Mouse (Mus musculus) frontal cortex, postnatal 14 days (tissue): ENCODE results near the gene Ptprd.

Source experiments
- DNase-seq, 2 experiments: peaks; one replicate each; pipeline ENCODE4 v3.0.0; 2022; ENCODE audit warnings: low spot score in 2 of 2

Ptprd gene

GRCm38 (mm10) chr4:76319874-76320273 lies 1891.9 kb downstream of the Ptprd start:
- DNase-seq, result no peak

- DNase-seq, result no peak
These were observed 1895.8 kb downstream of the Ptprd start for GRCm38 (mm10) chr4:76315977-76316376.

DNA sequence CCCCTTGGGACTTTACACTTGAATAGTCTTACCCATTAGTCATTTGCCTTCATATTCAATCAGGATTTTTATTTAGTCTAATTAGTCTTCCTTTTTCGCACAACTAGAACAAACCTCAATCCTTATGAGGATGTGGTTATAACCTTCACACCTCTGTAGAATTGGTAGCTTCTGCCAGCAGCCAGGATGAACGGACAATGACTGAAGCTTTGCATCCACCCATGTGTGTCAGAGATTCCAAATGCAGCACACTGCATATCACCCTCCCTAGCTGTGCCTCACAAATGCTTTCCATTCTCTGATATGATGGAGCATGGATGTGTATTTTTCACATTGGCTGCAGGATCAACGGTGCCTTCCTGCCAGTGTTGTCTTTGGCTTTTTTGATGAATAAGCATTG lies 1898.0 kb downstream of the Ptprd start:
- DNase-seq, result no peak

DNA sequence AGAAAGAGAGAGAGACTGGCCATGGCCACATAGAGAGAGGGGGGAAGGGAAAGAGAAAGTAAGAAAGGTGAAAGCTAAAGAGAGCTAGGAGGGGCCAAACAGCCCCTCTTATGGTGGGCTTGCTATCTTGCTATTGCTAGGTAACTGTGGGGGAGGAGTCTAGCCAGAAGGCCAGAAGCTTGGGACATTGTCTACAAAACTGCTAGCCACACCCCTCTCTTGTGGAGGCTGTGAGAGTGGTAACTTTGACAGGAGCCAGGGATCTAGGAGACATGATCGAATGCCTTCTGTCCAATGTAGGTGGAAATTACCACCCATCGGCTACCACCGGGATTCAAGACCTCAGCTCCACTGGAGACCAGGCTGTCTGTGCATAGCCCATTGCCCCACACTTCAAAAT lies 1899.2 kb downstream of the Ptprd start:
- no peak for DNase-seq

GRCm38 (mm10) chr4:76305987-76306386 lies 1905.8 kb downstream of the Ptprd start:
- DNase-seq, result no peak

DNA sequence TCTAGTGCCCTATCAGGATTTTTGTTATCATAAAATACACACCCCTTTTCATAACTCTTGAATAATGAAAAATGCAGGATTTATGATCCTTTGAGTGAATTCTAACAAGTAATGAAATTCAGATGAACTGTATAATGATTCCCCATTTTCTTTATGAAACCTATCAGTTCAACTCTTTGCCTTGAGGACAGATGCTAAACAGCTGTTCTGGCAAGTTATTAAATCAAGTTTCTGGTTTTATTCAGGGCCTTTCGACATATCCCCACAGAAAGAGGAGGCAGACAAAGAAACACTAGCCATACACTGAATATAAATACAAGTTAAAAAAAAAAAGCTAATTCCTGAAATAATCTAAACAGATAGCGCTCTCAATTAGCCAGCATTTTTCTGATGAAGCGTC lies 1914.4 kb downstream of the Ptprd start:
- no peak for DNase-seq

- no peak for DNase-seq
These were observed 1918.9 kb downstream of the Ptprd start for GRCm38 (mm10) chr4:76292733-76293357.

DNA sequence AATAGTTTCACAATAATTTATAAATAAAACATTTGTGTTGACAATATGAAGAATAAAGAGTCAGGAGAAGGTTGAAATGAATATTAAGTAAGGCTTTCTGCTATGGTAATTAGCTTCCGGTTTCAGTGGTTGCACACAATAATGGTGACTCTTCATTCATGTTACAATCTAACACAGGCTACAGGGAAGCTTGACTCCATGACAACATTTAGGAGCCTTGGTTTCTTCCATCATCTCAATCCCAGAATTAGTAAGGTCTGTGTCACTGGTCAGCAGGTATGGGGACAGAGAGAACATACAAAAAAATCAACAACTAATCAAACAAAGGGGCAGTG lies 1921.3 kb downstream of the Ptprd start:
- DNase-seq, result no peak

DNA sequence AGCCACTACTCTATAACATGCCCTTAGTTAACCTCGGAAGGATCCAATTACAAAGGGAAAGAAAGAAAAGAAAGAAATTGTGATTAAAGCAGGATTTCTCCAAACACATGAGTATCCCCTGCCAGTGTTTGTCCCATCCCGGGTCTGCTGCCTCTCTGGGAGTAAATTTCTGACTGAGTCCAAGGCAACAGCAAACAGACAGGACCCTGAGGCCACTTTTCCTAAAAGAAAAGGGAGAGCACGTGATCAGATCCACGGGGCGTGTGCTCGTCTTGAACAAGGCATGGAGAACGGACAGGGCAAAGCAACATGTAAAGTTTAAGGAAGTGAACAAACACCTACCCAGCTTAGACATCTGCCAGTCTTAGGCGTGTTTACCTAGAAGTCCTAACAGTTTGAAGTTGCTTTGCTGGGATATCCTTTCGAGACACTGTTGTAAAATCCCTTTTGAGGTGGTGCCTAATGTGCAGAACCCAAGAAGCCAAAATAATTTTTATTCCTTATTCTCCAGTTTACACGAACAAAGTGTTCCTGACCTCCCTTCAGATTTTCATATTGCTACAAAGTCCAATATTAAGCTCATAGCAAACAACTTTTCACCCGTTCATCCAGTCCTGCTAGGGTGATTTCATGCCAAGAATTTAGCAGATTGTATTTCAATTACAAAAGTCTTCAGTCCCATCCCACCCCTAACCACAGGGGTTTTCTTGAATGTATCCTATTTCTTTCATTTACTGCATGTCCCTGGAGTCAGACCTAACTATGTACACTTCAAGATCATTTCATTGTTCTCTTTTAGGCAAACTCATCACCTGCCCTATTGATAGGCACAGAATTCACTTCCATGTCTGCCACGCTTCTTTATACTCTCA lies 1921.9 kb downstream of the Ptprd start:
- no peak for DNase-seq

GRCm38 (mm10) chr4:76286016-76286415 lies 1925.7 kb downstream of the Ptprd start:
- DNase-seq, result no peak

GRCm38 (mm10) chr4:76282886-76283285 lies 1928.9 kb downstream of the Ptprd start:
- DNase-seq, result no peak

DNA sequence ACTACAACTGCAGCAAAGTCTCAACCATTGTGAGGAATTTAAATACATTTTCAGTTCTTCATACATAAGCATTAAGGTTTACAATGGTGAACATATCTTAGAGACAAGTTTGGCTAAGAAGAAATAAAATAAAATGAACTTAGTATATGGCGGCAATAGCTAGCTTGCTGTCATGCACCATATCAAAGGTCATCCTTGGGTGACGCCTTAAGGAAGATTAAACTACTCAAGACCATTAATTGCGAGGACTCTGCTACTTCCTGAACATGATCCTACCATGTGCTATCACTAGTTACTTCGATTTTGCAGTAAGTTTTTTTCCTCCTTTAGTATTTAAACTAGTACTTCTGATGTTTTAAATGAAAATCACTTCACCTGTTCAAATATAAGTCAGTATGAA lies 1949.0 kb downstream of the Ptprd start:
- no peak for DNase-seq

DNA sequence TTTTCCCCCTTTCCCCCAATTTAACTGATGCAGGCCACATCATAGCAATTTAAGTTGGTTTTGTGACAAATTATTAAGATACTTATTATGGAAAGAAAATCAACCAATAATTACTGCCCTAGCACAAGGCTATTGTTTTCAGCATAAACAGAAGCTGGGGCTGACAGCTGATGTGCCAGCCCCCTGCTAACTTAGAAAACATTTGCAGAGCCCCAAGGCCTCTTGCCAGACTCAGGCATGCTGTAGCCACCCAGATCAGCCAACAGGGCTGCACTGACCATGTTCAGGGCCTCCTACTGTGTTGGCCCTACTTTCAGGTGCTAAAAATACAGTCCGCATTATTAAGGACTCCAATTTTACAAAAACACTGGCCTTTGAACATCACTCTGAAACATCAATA lies 1951.1 kb downstream of the Ptprd start:
- no peak for DNase-seq

DNA sequence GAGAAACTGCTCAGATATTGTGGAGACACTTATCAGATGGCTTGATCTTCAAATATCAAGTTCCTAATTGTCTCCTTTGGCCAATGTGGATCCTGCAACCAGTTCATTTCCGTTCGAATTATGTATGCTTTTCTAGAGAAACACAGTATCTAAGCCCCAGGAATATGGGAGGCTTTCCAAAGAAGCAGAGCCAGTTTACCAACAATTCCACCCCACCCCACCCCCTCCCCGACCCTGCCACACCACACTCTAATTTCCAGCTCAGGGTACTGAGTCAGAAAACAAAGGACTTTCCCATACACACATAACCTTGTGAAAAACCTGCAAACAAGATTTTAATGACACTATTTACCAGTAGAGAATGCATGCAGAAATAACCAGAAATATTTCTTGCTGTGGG lies 1951.5 kb downstream of the Ptprd start:
- no peak for DNase-seq

GRCm38 (mm10) chr4:76259636-76260035 lies 1952.1 kb downstream of the Ptprd start:
- DNase-seq, result no peak

GRCm38 (mm10) chr4:76244371-76244770 lies 1967.4 kb downstream of the Ptprd start:
- no peak for DNase-seq

DNA sequence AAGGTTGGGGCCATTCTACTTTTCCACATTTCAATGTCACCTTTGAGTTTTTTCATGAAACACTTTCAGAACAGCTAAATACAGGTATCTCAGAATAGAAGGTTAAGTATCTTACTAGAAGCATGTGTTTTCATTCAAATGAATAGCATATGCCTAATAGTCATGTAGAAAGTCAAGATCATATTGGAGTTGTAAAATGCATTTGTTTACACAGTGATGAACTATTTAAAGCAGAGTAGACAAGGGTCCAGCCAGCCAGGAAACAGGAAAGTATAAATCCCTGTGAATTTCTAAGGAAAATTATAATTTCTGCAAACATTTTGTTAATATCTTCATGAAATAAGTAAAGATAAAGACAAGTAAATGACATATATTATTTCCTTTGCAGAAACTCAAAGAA lies 1970.2 kb downstream of the Ptprd start:
- DNase-seq, result no peak

DNA sequence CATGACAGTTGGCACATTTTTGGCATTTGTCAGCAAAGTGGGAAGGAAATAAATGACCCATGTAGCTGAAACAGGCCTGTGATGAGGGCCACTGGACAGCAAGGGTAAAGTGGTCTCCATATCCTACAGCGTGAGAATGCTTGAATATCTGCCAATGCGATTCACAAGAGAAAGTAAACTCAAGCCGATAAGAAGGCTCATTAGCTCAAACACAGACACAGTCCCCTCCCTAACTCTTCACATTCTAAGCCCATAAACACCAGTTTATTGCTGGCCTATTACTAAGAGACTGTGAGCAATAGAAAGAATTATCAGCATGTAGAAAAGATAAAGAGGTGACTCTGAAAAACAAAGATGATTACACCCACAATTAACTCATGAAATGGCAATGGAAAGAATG lies 1970.6 kb downstream of the Ptprd start:
- no peak for DNase-seq

DNA sequence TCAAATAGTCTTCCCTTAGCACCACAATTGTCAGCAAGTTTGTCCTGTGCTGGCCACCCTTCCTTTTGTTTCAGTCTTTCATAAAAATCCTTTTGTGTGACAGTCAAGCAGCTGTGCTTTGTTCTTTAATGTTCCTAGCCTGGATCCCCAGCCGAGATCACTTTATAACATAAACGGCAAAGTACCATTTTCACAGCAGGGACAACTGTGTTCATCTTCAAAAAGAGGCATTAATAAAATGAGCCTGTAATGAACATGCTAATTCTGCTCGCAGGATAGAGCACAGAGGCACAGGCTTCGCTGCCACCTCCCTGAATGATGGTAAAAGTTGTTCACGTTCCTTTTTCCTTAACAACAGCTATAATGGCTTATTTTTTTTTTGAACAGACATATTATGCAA lies 1972.7 kb downstream of the Ptprd start:
- no peak for DNase-seq

DNA sequence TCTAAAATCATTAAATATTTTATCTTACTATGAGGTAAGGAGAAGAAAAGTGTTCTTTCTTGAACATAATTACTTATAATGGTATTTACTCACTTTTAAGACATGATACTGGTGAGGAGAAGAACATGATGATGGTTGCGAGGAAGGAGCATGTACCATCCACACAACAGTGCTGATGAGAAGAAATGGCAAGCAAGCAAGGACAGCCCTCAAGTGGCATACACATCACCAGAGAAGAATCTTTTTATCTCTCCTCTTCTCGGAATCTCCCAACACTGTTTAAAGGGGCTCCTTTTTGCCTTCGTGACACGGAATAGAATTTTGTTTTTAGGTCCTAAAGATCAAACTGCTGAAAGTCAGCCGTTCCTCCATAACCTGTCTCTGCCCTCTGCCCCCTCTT lies 1973.2 kb downstream of the Ptprd start:
- no peak for DNase-seq

DNA sequence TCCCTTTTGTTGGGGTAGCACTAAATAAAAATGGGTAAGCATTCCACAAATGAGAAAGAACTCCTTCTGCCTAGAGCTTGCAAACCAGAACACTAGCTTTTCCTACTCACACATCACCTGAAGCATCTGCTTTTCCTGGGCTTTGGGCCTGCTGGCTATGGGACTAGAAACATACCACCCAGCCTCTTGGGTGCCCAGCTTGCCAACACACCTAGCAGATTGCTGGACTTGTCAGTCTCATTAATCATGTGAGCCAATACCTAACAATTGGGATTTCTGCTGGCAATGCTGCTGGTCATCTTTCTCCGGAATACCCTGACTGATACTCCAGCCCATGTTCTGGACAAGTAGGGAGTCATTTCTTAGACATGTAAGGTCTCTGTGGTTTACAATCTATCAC lies 1973.9 kb downstream of the Ptprd start:
- no peak for DNase-seq

DNA sequence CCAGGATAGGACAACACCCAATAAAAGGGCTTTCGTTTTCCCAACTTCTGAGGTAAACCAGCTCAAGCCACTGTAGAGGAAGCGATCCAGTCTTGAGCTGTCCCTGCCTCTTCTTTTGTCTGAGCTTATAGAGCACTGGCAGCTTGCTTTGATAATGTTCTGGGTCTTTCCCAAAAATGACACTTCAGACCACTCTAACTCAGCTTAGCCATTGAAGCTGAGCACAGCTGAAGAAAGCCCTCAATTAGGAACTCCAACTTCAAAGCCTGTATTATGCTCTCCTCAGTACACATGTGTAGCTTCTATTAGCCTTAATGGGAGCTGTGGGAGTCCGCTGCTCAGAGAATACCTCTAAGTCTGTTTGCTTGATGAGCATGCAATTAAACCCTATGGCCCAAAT lies 1988.0 kb downstream of the Ptprd start:
- DNase-seq, result no peak

GRCm38 (mm10) chr4:76222520-76222919 lies 1989.2 kb downstream of the Ptprd start:
- DNase-seq, result no peak

- no peak for DNase-seq
These were observed 1993.7 kb downstream of the Ptprd start for GRCm38 (mm10) chr4:76218065-76218464.
